Mouse (Mus musculus) liver, embryonic 14.5 days (tissue): ENCODE measurements around the gene Olfr464.

Experiments
- CTCF ChIP-seq: IDR thresholded peaks from 2 replicates; pipeline ENCODE4 v1.5.1; 2016; ENCODE audit warnings: antibody characterized with exemption, low read depth, control low read depth
- EP300 ChIP-seq: IDR thresholded peaks from 2 replicates; pipeline ENCODE4 v1.6.1; 2016; ENCODE audit warnings: antibody characterized with exemption, low read depth

- TF ChIP-seq CTCF (no peak), EP300 (no peak)
Observed at GRCm38 (mm10) chr11:87935467-87935866, 14.7 kb upstream of the Olfr464 start.
